Comparison of ENCODE assay signal across 12 mouse cellular contexts in the genomic region with DNA sequence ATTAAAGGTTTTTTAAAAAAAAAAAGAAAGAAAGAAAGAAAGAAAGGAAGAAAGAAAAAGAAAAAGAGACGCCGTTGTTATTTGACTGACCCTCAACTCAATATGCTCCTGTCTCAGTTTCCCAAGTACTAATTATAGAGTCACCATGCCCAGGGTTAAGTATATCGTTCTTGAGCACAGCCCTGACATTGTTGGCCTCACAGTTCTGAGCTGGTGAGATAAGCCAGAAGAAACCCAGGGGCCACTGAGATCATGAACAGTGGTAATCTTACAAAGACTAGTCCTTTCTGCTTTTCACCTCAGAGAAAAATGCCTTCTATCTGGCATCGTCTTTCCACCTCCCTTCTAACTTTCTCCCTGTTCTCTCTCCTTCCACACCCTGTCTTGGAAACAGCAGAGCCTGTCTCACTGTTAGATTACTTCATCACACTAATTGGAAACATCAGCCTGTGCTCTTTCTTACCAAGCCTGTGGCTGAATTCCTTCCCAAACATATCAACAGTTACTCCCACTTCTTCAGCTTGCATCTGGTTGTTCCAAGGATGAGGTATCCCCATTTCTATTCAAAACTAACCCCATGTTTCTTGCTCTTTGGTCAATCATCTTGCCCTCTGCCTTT. TPM values are rescaled to one million over a fixed set of nuclear protein-coding genes. Genes with fewer than 3 reads are reported as not detected.
DNase-seq lines count a peak whose midpoint lies in the region; ATAC-seq and TF ChIP-seq lines count a peak whose summit lies in the region.
"Had no signal": no experiment of that assay in that cellular context is flagged by ENCODE, and none has a peak within 500 bp of the region (broad histone marks: within the 10 kb centered on the region; RNA-seq: fewer than 3 reads in every experiment).

No protein-coding gene starts in this region.

- DNase-seq in limb, embryonic 14.5 days (ENCODE audit: low spot score): peak; percentile 12
- DNase-seq in limb, embryonic 10.5 days (ENCODE audit: low spot score): no peak
- DNase-seq in c-Kit-negative CD71-positive TER-119-positive erythroid progenitor cells, embryonic 14.5 days (ENCODE audit: low read depth, low spot score): peak; percentile 74
- no peak for DNase-seq in thymus, adult 18-20 months
- DNase-seq in lung, postnatal 10 days: no peak
- DNase-seq: gastrocnemius, postnatal 25 days; kidney, adult 11 months; right cerebral cortex, postnatal 25 days had no signal

- H3K4me2 ChIP-seq in limb, embryonic 14.5 days (replicated peaks; ENCODE audit: low read depth, low read length, severe bottlenecking): no peak overlapping the region

- ATAC-seq in limb, embryonic 14.5 days (ENCODE audit: low FRiP score, low read depth): no peak
- peak; percentile 64 for ATAC-seq in megakaryocyte progenitor cell, adult 5-6 weeks (replicated peaks; ENCODE audit: poor library complexity)

- peaks cover 7% of the 10 kb centered on the region; the same call in 1 of the 2 replicates for H3K4me1 ChIP-seq in limb, embryonic 14.5 days (ENCODE audit: control insufficient read depth, insufficient read depth, low read length)
- peaks cover 19% of the 10 kb centered on the region for H3K4me1 ChIP-seq in limb, embryonic 10.5 days
- peaks cover 52% of the 10 kb centered on the region for H3K4me1 ChIP-seq in erythroblast, embryonic 14.5 days (ENCODE audit: control insufficient read depth)

- no peak for TF ChIP-seq POLR2A in limb, embryonic 14.5 days (IDR thresholded peaks at IDR 0.05; ENCODE audit: borderline replicate concordance, extremely low read depth, insufficient read depth, insufficient read length)

- no peak overlapping the region for H3K4me3 ChIP-seq in limb, embryonic 14.5 days (replicated peaks; ENCODE audit: low read length)
- H3K4me3 ChIP-seq in limb, embryonic 10.5 days: no peak overlapping the region
- H3K4me3 ChIP-seq in erythroblast, embryonic 14.5 days (replicated peaks): peak overlapping the region; percentile 86

- no peaks in the 10 kb centered on the region for H3K27me3 ChIP-seq in limb, embryonic 14.5 days (ENCODE audit: control insufficient read depth, insufficient read depth, low read length)
- H3K27me3 ChIP-seq in limb, embryonic 10.5 days (ENCODE audit: low read depth, poor library complexity, severe bottlenecking): no peaks in the 10 kb centered on the region
- no peaks in the 10 kb centered on the region; the same call in 1 of the 2 replicates for H3K27me3 ChIP-seq in erythroblast, embryonic 14.5 days (ENCODE audit: control insufficient read depth)
- H3K27me3 ChIP-seq: forebrain, embryonic 13.5 days; hindbrain, embryonic 13.5 days had no signal

- 78% methylated on average over 4 of the region's 4 CpGs for WGBS in limb, embryonic 14.5 days
- 76% methylated on average over 4 of the region's 4 CpGs for WGBS in limb, embryonic 10.5 days

- no peak overlapping the region for H3K27ac ChIP-seq in limb, embryonic 14.5 days (replicated peaks; ENCODE audit: low read depth, low read length)
- no peak overlapping the region for H3K27ac ChIP-seq in limb, embryonic 10.5 days

- no peak overlapping the region for H3K9ac ChIP-seq in limb, embryonic 14.5 days (ENCODE audit: low read depth, low read length, severe bottlenecking)

- peaks cover 3% of the 10 kb centered on the region for H3K36me3 ChIP-seq in limb, embryonic 14.5 days (ENCODE audit: control insufficient read depth, insufficient read depth, low read length)
- peaks cover 13% of the 10 kb centered on the region for H3K36me3 ChIP-seq in limb, embryonic 10.5 days
- peaks cover 15% of the 10 kb centered on the region for H3K36me3 ChIP-seq in erythroblast, embryonic 14.5 days (ENCODE audit: control insufficient read depth)

- H3K9me3 ChIP-seq in limb, embryonic 14.5 days (ENCODE audit: control insufficient read depth, low read length): no peaks in the 10 kb centered on the region
- no peaks in the 10 kb centered on the region for H3K9me3 ChIP-seq in limb, embryonic 10.5 days (replicated peaks)
- no peaks in the 10 kb centered on the region for H3K9me3 ChIP-seq in erythroblast, embryonic 14.5 days (ENCODE audit: control insufficient read depth, low read length)
- H3K9me3 ChIP-seq: forebrain, embryonic 13.5 days; hindbrain, embryonic 13.5 days had no signal

RNA-seq across cellular contexts. Expression of a gene that starts 1.3 kb away (rescaled TPM):
- 12.3 and 15.0 TPM in 2 replicates for polyA plus RNA-seq in limb, embryonic 14.5 days (2012; rRNA removed)
- 7.7 and 7.9 TPM in 2 replicates for polyA plus RNA-seq in limb, embryonic 14.5 days (2014; fragmentation: Nextera tagmentation; extraction: Ambion mirVana)
- 11.2 and 11.7 TPM in 2 replicates for polyA plus RNA-seq in limb, embryonic 10.5 days (2016; fragmentation: Nextera tagmentation; extraction: Ambion mirVana)
- polyA plus RNA-seq in erythroblast, embryonic 14.5 days (2012): 0.01 and 0.03 TPM in 2 replicates
- total RNA-seq in megakaryocyte progenitor cell, adult 5-6 weeks (2015): 14.5 and 15.8 TPM in 2 replicates
- 35.0 and 45.5 TPM in 2 replicates for total RNA-seq in megakaryocyte progenitor cell, adult 5-6 weeks (2017)

RNA-seq across cellular contexts. Expression of a gene that starts 16.1 kb away (rescaled TPM):
- polyA plus RNA-seq in limb, embryonic 14.5 days (2012; rRNA removed): 6.4 and 6.6 TPM in 2 replicates
- polyA plus RNA-seq in limb, embryonic 14.5 days (2014; fragmentation: Nextera tagmentation; extraction: Ambion mirVana): 4.3 and 4.5 TPM in 2 replicates
- polyA plus RNA-seq in limb, embryonic 10.5 days (2016; fragmentation: Nextera tagmentation; extraction: Ambion mirVana): 1.3 and 1.8 TPM in 2 replicates
- polyA plus RNA-seq in erythroblast, embryonic 14.5 days (2012): 0.25 and 0.32 TPM in 2 replicates
- total RNA-seq in megakaryocyte progenitor cell, adult 5-6 weeks (2015): 1.7 and 2.0 TPM in 2 replicates
- 3.0 TPM in 2 replicates for total RNA-seq in megakaryocyte progenitor cell, adult 5-6 weeks (2017)

Comparison
In these comparisons a context has a peak if more than half of its experiments do, and no peak if none do; other contexts are left out.
1. DNase-seq: peak in limb, embryonic 14.5 days (single experiment) and c-Kit-negative CD71-positive TER-119-positive erythroid progenitor cells, embryonic 14.5 days (single experiment); none in limb, embryonic 10.5 days (single experiment), thymus, adult 18-20 months (0 of 2) and lung, postnatal 10 days (single experiment).